Mouse (Mus musculus) layer of hippocampus, adult 2 months (tissue): ENCODE measurements around the gene Tmem184b. TPM values are rescaled to one million over a fixed set of nuclear protein-coding genes. Genes with fewer than 3 reads are reported as not detected.

Source experiments
- DNase-seq, 2 experiments: peaks; one replicate each; pipeline ENCODE4 v3.0.0; 2022; ENCODE audit warnings: low spot score in 2 of 2
- H3K27ac ChIP-seq: fragments of 200-600 bp; 2 replicates; pipeline ENCODE4 v1.8.1; 2022
- H3K4me3 ChIP-seq: fragments of 200-600 bp; 2 replicates; pipeline ENCODE4 v1.8.1; 2022; ENCODE audit warnings: mild to moderate bottlenecking
- CTCF ChIP-seq: fragments of 200-600 bp; conservative IDR thresholded peaks from 2 replicates; pipeline ENCODE4 v1.8.1; 2022; ENCODE audit warnings: antibody characterized with exemption, mild to moderate bottlenecking, moderate library complexity
- total RNA-seq, 2 experiments: library from RNA; stranded (reverse); gene quantifications; 2 replicates each; pipeline ENCODE4 v1.2.3; 2021

Tmem184b gene
- total RNA-seq, 2 experiments from 2014 or later: 53.6 to 56.0 TPM

GRCm38 (mm10) chr15:79438816-79439215 is 35.4 kb upstream of the Tmem184b start:
- no peak for TF ChIP-seq CTCF
- DNase-seq: no peak
- peak overlapping the region; percentile 43; the same call in 1 of the 2 replicates for H3K27ac ChIP-seq
- no peak overlapping the region for H3K4me3 ChIP-seq

- DNase-seq: no peak
- no peak overlapping the region for H3K4me3 ChIP-seq
- H3K27ac ChIP-seq: peak overlapping the region; percentile 43; the same call in 1 of the 2 replicates
- TF ChIP-seq CTCF: no peak
Measured at GRCm38 (mm10) chr15:79438209-79438810, 34.9 kb upstream of the Tmem184b start.

GRCm38 (mm10) chr15:79437541-79438208 is 34.3 kb upstream of the Tmem184b start:
- no peak for TF ChIP-seq CTCF
- Histone ChIP-seq H3K27ac (peak overlapping the region; percentile 46; the same call in 1 of the 2 replicates), H3K4me3 (no peak overlapping the region)
- DNase-seq: no peak

GRCm38 (mm10) chr15:79436481-79436921 is 33.1 kb upstream of the Tmem184b start:
- Histone ChIP-seq H3K4me3 (no peak overlapping the region), H3K27ac (peak overlapping the region; percentile 54; the same call in 1 of the 2 replicates)
- no peak for DNase-seq
- TF ChIP-seq CTCF: no peak

GRCm38 (mm10) chr15:79435191-79435671 is 31.9 kb upstream of the Tmem184b start:
- H3K27ac ChIP-seq: peak overlapping the region; percentile 66; the same call in 1 of the 2 replicates
- no peak for TF ChIP-seq CTCF
- no peak overlapping the region for H3K4me3 ChIP-seq
- no peak for DNase-seq

DNA sequence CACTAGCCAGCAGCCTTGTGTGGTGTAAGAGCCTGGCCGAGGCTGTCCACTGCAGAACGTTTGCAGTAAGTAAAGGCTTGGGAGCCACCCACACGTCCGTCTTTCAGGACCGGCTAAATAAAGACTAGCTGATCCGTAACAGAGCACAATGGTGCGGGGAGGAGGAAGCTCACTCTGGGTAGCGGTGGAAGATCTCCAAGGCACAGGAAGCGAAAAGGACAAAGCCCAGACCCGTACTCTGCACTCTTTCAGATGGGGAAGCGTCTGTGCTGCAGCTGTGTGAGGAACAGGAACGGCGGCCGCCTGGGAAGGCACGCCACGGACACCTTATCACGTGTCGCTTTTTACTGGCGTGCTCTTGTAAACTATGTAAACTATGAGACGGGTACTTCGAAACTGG is 29.5 kb upstream of the Tmem184b start:
- DNase-seq: peak; percentile 29 to 37
- TF ChIP-seq CTCF: no peak
- H3K27ac ChIP-seq: peak overlapping the region; percentile 69
- 0 out of 2 replicates have a peak overlapping the region, but pooled peaks have one; percentile 2 for H3K4me3 ChIP-seq

DNA sequence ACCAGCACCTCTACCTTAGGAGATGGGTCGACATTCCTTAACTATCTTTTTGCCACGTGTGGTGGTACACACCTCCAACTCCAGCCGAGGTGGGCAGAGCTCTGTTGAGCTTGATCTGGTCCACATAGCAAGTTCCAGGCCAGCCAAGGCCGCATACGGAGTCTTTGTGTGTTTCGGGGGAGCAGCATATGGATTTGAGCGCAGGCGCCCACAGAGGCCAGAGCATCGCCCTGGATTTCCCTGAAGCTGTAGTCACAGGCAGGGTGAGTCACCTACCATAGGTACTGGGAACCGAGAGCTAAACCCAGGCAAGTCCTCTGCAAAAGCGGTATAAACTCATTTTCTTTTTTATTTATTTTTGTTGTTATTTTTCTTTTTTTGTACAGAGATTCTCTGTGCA is 29.0 kb upstream of the Tmem184b start:
- no peak for TF ChIP-seq CTCF
- no peak for DNase-seq
- Histone ChIP-seq H3K4me3 (no peak overlapping the region; the same call in 1 of the 2 replicates), H3K27ac (peak overlapping the region; percentile 69; the same call in 1 of the 2 replicates)

- Histone ChIP-seq H3K27ac (peak overlapping the region; percentile 69; the same call in 1 of the 2 replicates), H3K4me3 (no peak overlapping the region)
- DNase-seq: no peak
- no peak for TF ChIP-seq CTCF
Measured at GRCm38 (mm10) chr15:79431925-79432324, 28.6 kb upstream of the Tmem184b start.

DNA sequence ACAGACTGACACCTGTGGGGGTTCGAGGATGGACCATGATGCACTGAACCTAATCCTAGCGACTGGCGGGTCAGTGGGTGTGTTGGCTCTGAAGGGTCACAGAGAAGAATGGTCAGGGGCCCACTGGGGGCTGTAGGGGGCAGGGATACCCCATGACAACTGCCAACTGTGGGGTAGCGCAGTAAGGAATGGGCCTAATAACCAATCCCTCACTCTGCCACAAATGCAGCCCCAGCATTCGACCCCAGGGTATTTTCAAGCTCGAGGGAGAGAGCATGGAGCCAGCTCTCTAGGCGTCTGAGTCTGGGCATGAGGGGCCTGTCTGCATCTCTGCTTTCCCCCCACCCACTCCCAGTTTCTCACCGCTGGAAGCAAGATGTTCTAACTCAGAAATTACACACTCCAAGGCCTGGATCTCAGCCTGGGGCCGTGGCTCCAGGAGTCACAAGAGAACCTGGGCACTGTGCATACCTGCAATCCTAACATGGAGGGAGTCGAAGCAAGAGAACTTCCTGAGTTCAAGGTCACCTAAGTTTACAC is 27.2 kb upstream of the Tmem184b start:
- no peak for DNase-seq
- TF ChIP-seq CTCF: no peak
- no peak overlapping the region for H3K4me3 ChIP-seq
- no peak overlapping the region for H3K27ac ChIP-seq

- Histone ChIP-seq H3K4me3 (no peak overlapping the region), H3K27ac (no peak overlapping the region)
- no peak for DNase-seq
- TF ChIP-seq CTCF: no peak
Measured at GRCm38 (mm10) chr15:79429994-79430393, 26.6 kb upstream of the Tmem184b start.

GRCm38 (mm10) chr15:79429527-79429926 is 26.2 kb upstream of the Tmem184b start:
- no peak for TF ChIP-seq CTCF
- H3K4me3 ChIP-seq: no peak overlapping the region
- no peak for DNase-seq
- no peak overlapping the region for H3K27ac ChIP-seq

DNA sequence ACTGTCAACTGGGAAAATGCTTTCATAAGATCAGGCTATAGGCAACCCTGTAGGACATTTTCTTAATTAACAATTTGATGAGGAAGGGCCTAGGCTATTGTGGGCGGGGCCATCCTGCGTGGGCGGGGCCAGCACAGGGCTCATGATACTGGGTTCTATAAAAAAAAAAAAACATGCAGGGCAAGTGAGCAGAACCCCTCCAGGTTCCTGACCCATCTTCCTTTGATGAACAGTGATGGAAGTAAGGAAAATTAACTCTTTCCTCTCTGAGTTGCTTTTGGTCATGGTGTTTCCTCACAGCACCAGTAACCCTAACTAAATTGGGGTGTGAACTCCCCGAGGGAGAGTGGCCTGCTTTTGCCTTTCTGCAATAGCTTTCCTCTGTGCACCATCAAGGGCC is 25.2 kb upstream of the Tmem184b start:
- H3K27ac ChIP-seq: no peak overlapping the region
- H3K4me3 ChIP-seq: no peak overlapping the region
- DNase-seq: no peak
- TF ChIP-seq CTCF: no peak

DNA sequence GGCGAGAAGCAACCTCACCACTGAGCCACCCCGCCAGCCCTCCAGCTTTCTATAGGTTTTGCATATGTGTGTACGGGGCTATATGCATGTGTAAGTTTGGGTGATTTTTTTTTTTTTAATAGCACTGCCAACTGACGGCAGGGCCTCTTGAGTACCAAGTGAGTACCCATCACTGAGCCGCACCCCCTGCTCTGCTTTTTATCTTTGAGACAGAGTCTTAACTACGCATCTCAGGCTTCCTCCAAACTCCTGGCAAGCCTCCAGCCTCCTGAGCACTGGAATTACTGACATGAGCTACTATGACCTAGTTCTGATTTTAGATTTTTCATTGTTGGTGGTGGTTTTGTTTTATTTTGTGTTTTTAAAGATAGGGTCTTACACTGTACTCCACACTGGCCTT is 24.1 kb upstream of the Tmem184b start:
- no peak for TF ChIP-seq CTCF

GRCm38 (mm10) chr15:79425516-79425915 is 22.1 kb upstream of the Tmem184b start:
- no peak overlapping the region for H3K4me3 ChIP-seq
- DNase-seq: no peak
- no peak for TF ChIP-seq CTCF

More for the DNA sequence above, 24.1 kb upstream of the Tmem184b start:
- no peak overlapping the region for H3K27ac ChIP-seq
- no peak overlapping the region for H3K4me3 ChIP-seq
- no peak for DNase-seq

More at GRCm38 (mm10) chr15:79425516-79425915, 22.1 kb upstream of the Tmem184b start:
- no peak overlapping the region for H3K27ac ChIP-seq
